Mouse (Mus musculus): ENCODE measurements around the gene Adamts2.

- TF ChIP-seq CTCF (IDR thresholded peaks at IDR 0.05; ENCODE audit: borderline replicate concordance, extremely low read depth, insufficient read depth, insufficient read length): no peak
- TF ChIP-seq POLR2A (IDR thresholded peaks at IDR 0.05; ENCODE audit: borderline replicate concordance, extremely low read depth, insufficient read depth, insufficient read length, poor library complexity, severe bottlenecking): no peak
These were observed 248.4 kb downstream of the Adamts2 start, which contains the start of gene Grm6 for GRCm38 (mm10) chr11:50850177-50850735.

Measured in brain, embryonic 14.5 days (tissue).